In the genomic region with DNA sequence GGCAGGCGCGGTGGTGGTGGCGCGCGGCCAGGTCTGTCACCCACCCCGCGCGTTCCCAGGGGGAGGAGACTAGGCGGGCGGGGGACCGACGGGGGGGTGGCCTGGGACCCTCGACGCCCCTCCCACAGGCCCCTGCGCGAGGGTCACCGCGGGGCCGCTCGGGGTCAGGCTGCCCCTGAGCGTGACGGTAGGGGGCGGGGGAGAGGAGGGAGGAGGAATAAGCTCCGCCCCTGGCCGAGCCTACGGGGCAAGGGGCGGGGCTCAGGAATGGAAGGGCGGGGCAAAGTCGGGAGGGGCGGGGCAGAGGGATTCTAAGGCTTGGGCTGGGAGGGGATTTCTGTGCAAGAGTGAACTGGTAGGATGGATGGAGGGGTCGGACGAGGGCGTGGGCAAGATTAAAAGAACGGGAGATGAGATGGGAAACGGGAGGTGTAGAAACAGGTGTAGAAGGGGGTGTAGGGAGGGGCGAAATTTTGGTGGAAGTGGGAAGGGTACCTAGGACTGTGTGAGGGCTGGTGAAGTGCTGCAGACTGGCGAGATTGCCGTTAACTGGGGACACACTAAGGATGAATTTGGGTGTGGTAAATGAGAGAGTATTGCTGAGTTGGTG, we compare ENCODE assay signal across 8 mouse cellular contexts. TPM values are rescaled to one million over a fixed set of nuclear protein-coding genes. Genes with fewer than 3 reads are reported as not detected.
A peak's percentile ranks its signal among the peaks of the same experiment; 100 is the strongest.
DNase-seq lines count a peak whose midpoint lies in the region; ATAC-seq lines count a peak whose summit lies in the region.

No protein-coding gene starts in this region.

- WGBS in kidney, embryonic 14.5 days: 3% methylated on average over 25 of the region's 38 CpGs

- H3K9ac ChIP-seq in kidney, embryonic 14.5 days (ENCODE audit: low read depth, low read length): peak overlapping the region; percentile 73

- peak; percentile 25 for ATAC-seq in kidney, embryonic 14.5 days (ENCODE audit: low FRiP score, low TSS enrichment)

- no peaks in the 10 kb centered on the region for H3K27me3 ChIP-seq in kidney, embryonic 14.5 days (ENCODE audit: control insufficient read depth, insufficient read depth, low read length)

- peak overlapping the region; percentile 47 for H3K4me2 ChIP-seq in kidney, embryonic 14.5 days (replicated peaks; ENCODE audit: low read depth, low read length)

- H3K4me3 ChIP-seq in kidney, embryonic 14.5 days (ENCODE audit: low read length): peak overlapping the region; percentile 86

- H3K4me1 ChIP-seq in kidney, embryonic 14.5 days (ENCODE audit: control insufficient read depth, insufficient read depth, low read length): peaks cover 20% of the 10 kb centered on the region

- H3K27ac ChIP-seq in kidney, embryonic 14.5 days (ENCODE audit: low read depth, low read length): peak overlapping the region; percentile 94

- no peaks in the 10 kb centered on the region for H3K36me3 ChIP-seq in kidney, embryonic 14.5 days (ENCODE audit: control insufficient read depth, insufficient read depth, low read length)

- intact Hi-C loops in gastrocnemius, postnatal 14 days (cut with DNase I; ENCODE audit: low total_unique reads): no loop called here

- DNase-seq in right cerebral cortex, postnatal 14 days: peak; percentile 86
- DNase-seq in right cerebral cortex, postnatal 4 days: no peak
- DNase-seq in cerebellum, postnatal 14 days: peak; percentile 90 to 94
- peak; percentile 92 for DNase-seq in gastrocnemius, postnatal 14 days
- peak; percentile 92 for DNase-seq in lung, postnatal 14 days
- peak; percentile 90 for DNase-seq in ovary, postnatal 36 days (ENCODE audit: low spot score)
- DNase-seq in yolk sac, embryonic 10.5 days (ENCODE audit: low spot score): peak; percentile 96

- H3K9me3 ChIP-seq in kidney, embryonic 14.5 days (ENCODE audit: control insufficient read depth, low read length): no peaks in the 10 kb centered on the region

RNA-seq across cellular contexts. Expression of gene Kat6b, which starts 19.9 kb away (rescaled TPM):
- total RNA-seq in gastrocnemius, postnatal 14 days (2021): 10 to 100 TPM; 17.2 to 22.3 TPM
- polyA plus RNA-seq in kidney, embryonic 14.5 days (2014; fragmentation: Nextera tagmentation; extraction: Ambion mirVana): 15.1 and 22.0 TPM in 2 replicates
